Mouse (Mus musculus) liver, embryonic 14.5 days (tissue): ENCODE measurements at regions not wholly inside any gene's neighbourhood (a gene's known extent, or its start where the extent isn't known, plus 50 kb on each side); places are given as distances from the start of the nearest gene placed in this dataset.

Experiments used
- ATAC-seq: fragments of 200-750 bp; cut with Nextera tagmentation; 2 replicates; pipeline ENCODE4 v1.8.0; 2017; ENCODE audit warnings: moderate number of reproducible peaks, mild to moderate bottlenecking, moderate library complexity; ENCODE audit not compliant: insufficient read depth
- DNase-seq, 3 experiments: peaks; one replicate each; pipeline ENCODE4 v3.0.0-alpha.2; 2012 to 2013; ENCODE audit warnings: low read depth in 3 of 3, low spot score in 3 of 3
- H3K27ac ChIP-seq: fragments of 300-500 bp; sonication (generic); 2 replicates; pipeline ENCODE4 v1.5.1; 2014; ENCODE audit warnings: moderate library complexity, mild to moderate bottlenecking, control low read depth, inconsistent platforms
- H3K27me3 ChIP-seq: fragments of 300-500 bp; sonication (generic); 2 replicates; pipeline ENCODE4 v1.6.1; 2014; ENCODE audit warnings: mild to moderate bottlenecking, low read length, moderate library complexity; ENCODE audit not compliant: control insufficient read depth, insufficient read depth
- H3K36me3 ChIP-seq: fragments of 300-500 bp; sonication (generic); replicated peaks from 2 replicates; pipeline ENCODE4 v1.6.1; 2014; ENCODE audit warnings: low read depth; ENCODE audit not compliant: control insufficient read depth, insufficient read depth
- H3K4me1 ChIP-seq, 2 experiments: fragments of 200-500 bp in 1 of 2; fragments of 300-500 bp in 1 of 2; sonication (generic) in 1 of 2; replicated peaks; 2 replicates each; pipeline ENCODE4 v1.6.1; 2012 to 2014; ENCODE audit warnings: antibody characterized with exemption in 1 of 2, inconsistent platforms in 1 of 2, low read length in 1 of 2; ENCODE audit not compliant: control insufficient read depth in 2 of 2, insufficient read depth in 2 of 2
- H3K4me2 ChIP-seq: fragments of 300-500 bp; sonication (generic); 2 replicates; pipeline ENCODE4 v1.6.1; 2014; ENCODE audit warnings: low read depth, mild to moderate bottlenecking, control low read depth, moderate library complexity
- H3K4me3 ChIP-seq, 2 experiments: fragments of 200-500 bp in 1 of 2; fragments of 300-500 bp in 1 of 2; sonication (generic) in 1 of 2; 2 replicates each; pipeline ENCODE4 v1.5.1; 2012 to 2014; ENCODE audit warnings: low read depth in 2 of 2, low read length in 2 of 2, mild to moderate bottlenecking in 2 of 2, control low read depth in 1 of 2, inconsistent platforms in 1 of 2, moderate library complexity in 1 of 2; ENCODE audit not compliant: insufficient read depth in 1 of 2
- H3K9ac ChIP-seq: fragments of 300-500 bp; sonication (generic); replicated peaks from 2 replicates; pipeline ENCODE4 v1.6.1; 2014; ENCODE audit warnings: mild to moderate bottlenecking, control low read depth, moderate library complexity
- H3K9me3 ChIP-seq: fragments of 300-500 bp; sonication (generic); 2 replicates; pipeline ENCODE4 v1.6.1; 2016; ENCODE audit warnings: low read length, mixed read lengths; ENCODE audit not compliant: control insufficient read depth
- CTCF ChIP-seq: IDR thresholded peaks from 2 replicates; pipeline ENCODE4 v1.5.1; 2016; ENCODE audit warnings: antibody characterized with exemption, low read depth, control low read depth
- EP300 ChIP-seq: IDR thresholded peaks from 2 replicates; pipeline ENCODE4 v1.6.1; 2016; ENCODE audit warnings: antibody characterized with exemption, low read depth
- WGBS: fragments of 180-500 bp; shearing (Covaris S2); extraction: QIAGEN DNeasy Blood & Tissue Kit; methylation state at CpG from one replicate; pipeline ENCODE4 v1.1.7; 2014; ENCODE audit not compliant: insufficient replicate concordance; 5-methylcytosine and 5-hydroxymethylcytosine counted together

DNA sequence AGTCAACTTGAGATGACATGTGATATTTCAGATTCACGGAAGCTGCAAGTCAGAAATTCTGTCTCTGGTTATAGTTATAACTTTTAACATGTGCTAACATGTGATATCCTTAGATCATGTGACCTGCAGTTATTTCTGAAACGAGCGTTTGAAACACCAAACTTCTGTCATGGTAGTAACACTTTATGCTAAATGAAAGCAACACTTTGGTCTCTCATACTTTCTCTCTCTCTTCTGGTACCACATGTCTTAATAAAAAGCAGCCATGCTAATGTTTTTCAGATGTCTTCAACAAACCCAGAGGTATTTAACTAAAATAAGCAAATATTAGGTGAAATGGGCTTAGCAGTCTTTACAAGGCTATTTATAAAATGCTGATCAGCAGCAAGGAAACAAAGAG lies 534.5 kb upstream of the Pitx2 start:
- DNase-seq: no peak
- Histone ChIP-seq H3K4me1 (no peaks in the 10 kb centered on the region), H3K27ac (no peak overlapping the region), H3K4me2 (no peak overlapping the region), H3K4me3 (no peak overlapping the region), H3K36me3 (no peaks in the 10 kb centered on the region), H3K27me3 (no peaks in the 10 kb centered on the region), H3K9me3 (no peaks in the 10 kb centered on the region), H3K9ac (no peak overlapping the region)
- ATAC-seq: no peak
- WGBS: 55% methylated on average over 3 of the region's 3 CpGs
- TF ChIP-seq CTCF (no peak), EP300 (no peak)

GRCm38 (mm10) chr3:128636960-128637755 lies 562.5 kb upstream of the Pitx2 start:
- H3K9me3 ChIP-seq: no peaks in the 10 kb centered on the region
- no peaks in the 10 kb centered on the region for H3K36me3 ChIP-seq
- no peak overlapping the region for H3K4me3 ChIP-seq
- no peak for TF ChIP-seq EP300
- TF ChIP-seq CTCF: no peak
- no peak for ATAC-seq
- 70% methylated on average over 18 of the region's 18 CpGs for WGBS
- no peak overlapping the region for H3K4me2 ChIP-seq
- no peaks in the 10 kb centered on the region for H3K4me1 ChIP-seq
- no peaks in the 10 kb centered on the region for H3K27me3 ChIP-seq
- H3K27ac ChIP-seq: no peak overlapping the region
- no peak for DNase-seq
- no peak overlapping the region for H3K9ac ChIP-seq

GRCm38 (mm10) chr3:128627696-128628095 lies 572.0 kb upstream of the Pitx2 start:
- WGBS: 71% methylated on average over 1 of the region's 1 CpGs
- H3K4me1 ChIP-seq: no peaks in the 10 kb centered on the region
- no peak overlapping the region for H3K4me3 ChIP-seq
- H3K9ac ChIP-seq: no peak overlapping the region
- TF ChIP-seq CTCF (no peak), EP300 (no peak)
- ATAC-seq (no peak), DNase-seq (no peak)
- H3K27me3 ChIP-seq: no peaks in the 10 kb centered on the region
- no peaks in the 10 kb centered on the region for H3K36me3 ChIP-seq
- no peaks in the 10 kb centered on the region for H3K9me3 ChIP-seq
- H3K4me2 ChIP-seq: no peak overlapping the region
- no peak overlapping the region for H3K27ac ChIP-seq

DNA sequence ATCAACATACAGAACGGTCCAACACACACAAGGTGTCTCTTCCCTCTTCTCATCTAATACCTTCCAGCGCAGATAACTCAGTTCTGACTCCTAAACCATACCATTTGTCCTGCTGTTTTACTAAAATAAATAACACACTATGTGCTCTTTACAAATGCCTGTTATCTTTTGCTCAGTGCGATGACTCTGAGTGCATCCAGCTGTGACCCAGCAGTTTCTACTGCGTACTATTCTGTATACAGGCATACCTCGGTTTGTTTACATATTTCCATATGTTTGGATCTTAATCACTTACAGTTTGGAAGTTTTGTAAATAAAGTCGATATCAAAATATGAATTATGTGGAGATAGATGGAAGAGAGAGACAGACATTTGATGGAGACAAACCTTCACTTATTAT lies 583.0 kb upstream of the Pitx2 start:
- no peaks in the 10 kb centered on the region for H3K36me3 ChIP-seq
- no peak overlapping the region for H3K4me3 ChIP-seq
- ATAC-seq (no peak), DNase-seq (no peak)
- H3K4me2 ChIP-seq: no peak overlapping the region
- 59% methylated on average over 6 of the region's 6 CpGs for WGBS
- no peaks in the 10 kb centered on the region for H3K27me3 ChIP-seq
- no peaks in the 10 kb centered on the region for H3K4me1 ChIP-seq
- H3K9me3 ChIP-seq: no peaks in the 10 kb centered on the region
- no peak for TF ChIP-seq CTCF
- no peak for TF ChIP-seq EP300
- no peak overlapping the region for H3K27ac ChIP-seq
- H3K9ac ChIP-seq: no peak overlapping the region

GRCm38 (mm10) chr3:128613657-128614056 lies 586.0 kb upstream of the Pitx2 start:
- Histone ChIP-seq H3K9ac (no peak overlapping the region), H3K9me3 (no peaks in the 10 kb centered on the region), H3K4me3 (no peak overlapping the region), H3K4me2 (no peak overlapping the region), H3K27ac (no peak overlapping the region), H3K27me3 (no peaks in the 10 kb centered on the region), H3K4me1 (no peaks in the 10 kb centered on the region), H3K36me3 (no peaks in the 10 kb centered on the region)
- TF ChIP-seq EP300: no peak
- TF ChIP-seq CTCF: no peak
- no peak for ATAC-seq
- DNase-seq: no peak
- 73% methylated on average over 9 of the region's 9 CpGs for WGBS
